Mouse (Mus musculus): ENCODE results near the gene Cnbd2.
"Not testable (repeated sequence)": the region's sequence is repeated elsewhere in the genome, so short reads cannot be mapped to it uniquely, and the experiment has no call there.

The Cnbd2 gene

GRCm38 (mm10) chr2:156393155-156393828 lies 81.2 kb downstream of the Cnbd2 start:
- no peak for DNase-seq

- no peak for DNase-seq
These were observed 82.2 kb downstream of the Cnbd2 start for GRCm38 (mm10) chr2:156394282-156394681.

GRCm38 (mm10) chr2:156396096-156396495 lies 84.0 kb downstream of the Cnbd2 start:
- no peak for DNase-seq

DNA sequence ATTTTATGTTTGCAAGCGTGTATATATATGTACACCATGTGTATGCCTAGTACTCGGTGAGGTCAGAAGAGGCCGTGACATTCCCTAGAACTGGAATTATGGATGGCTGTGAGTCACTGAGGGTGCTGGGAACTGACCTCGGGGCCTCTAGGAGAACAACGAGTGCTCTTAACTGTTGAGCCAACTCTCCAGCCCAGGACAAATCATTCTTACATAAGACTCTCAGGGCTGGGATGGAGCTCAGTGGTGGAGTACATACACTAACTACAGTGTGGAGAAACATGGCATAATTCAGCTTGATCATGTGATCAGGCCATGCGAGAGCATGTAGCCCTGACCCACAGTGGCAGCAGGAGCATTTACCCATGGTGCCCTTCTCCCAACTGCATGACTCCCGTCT lies 85.9 kb downstream of the Cnbd2 start:
- no peak for DNase-seq

GRCm38 (mm10) chr2:156399485-156399884 lies 87.4 kb downstream of the Cnbd2 start:
- DNase-seq = no peak

- DNase-seq = peak; percentile 71
These were observed 89.2 kb downstream of the Cnbd2 start for GRCm38 (mm10) chr2:156401331-156401730.

DNA sequence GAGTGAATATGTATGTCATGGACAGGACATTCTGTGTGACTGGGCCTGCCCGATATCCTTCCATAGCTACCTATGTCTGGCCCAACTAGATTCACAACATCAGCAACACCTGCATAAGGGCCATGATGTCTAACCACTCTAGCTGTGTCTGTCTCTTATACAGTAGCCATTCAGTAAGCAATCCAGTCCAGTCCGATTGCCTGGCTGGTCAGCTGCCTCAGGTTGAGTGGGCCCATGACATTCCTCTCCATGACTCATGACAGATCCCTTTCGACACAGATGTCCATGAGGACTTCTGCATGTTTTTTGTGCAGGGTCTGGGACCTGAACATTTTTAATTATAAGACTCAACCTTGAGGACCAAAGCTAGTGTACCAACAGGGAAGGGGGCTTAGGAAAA lies 89.9 kb downstream of the Cnbd2 start:
- no peak for DNase-seq

DNA sequence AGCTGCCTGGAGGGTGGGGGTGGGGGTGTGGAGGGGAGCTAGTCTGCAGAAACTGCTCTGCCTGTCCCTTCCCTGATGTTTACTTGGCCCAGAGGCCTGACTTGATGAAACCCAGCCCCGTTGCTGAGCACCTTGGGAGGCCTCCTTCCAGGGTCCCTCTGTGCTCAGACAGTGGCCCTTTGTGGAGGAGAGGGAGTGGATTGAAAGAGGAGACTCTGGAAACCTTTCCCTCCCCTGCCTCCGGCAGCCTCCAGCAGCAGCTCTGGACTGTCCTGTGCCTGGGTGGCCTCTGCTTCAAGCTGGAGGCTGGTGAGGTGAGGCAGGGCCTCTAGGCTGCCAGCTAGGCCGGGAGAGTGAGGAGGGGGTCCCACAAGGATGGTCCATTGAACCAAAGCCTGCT lies 94.9 kb downstream of the Cnbd2 start:
- no peak for DNase-seq

- DNase-seq = peak; percentile 72
These were observed 96.1 kb downstream of the Cnbd2 start for GRCm38 (mm10) chr2:156408168-156408567.

GRCm38 (mm10) chr2:156411348-156411747 lies 99.2 kb downstream of the Cnbd2 start:
- DNase-seq = not testable (repeated sequence)

DNA sequence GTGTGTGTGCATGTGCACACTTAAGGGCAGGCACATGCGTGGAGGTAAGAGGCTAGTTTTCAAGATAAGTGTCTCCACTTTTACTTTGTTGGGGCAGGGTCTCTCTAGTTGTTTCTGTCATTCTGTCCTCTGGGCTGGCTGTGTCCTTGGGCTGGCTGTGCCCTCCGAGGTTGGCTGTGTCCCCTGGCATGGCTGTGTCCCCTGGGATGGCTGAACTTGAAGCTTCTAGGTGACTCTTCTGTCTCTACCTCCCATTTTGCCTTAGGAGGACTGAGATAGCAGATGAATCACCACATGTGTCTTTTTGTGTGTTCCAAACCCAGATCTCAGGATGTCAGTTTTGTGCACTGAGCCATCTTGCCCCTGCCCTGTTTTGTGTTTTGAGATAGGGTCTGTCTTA lies 102.9 kb downstream of the Cnbd2 start:
- no peak for DNase-seq

DNA sequence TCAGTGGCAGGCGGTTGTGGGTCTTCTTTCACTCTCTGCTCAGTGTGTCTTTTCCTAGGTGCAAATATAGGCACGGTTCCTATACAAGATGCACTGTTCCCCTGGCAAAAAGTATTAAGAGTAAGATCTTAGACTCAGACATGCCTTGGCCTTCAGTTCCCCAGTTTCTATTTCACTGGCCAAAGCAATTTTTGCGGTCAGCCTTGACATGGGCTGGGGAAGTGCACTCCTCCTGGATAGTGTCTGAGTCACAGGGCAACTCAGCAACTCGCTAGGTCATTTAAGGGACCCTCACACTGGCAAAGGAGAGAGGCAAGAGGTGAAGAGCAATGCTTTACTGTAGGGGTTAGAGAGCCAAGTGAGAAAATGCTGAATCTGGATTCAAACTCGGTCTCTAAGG lies 103.6 kb downstream of the Cnbd2 start:
- no peak for DNase-seq

GRCm38 (mm10) chr2:156417194-156417593 lies 105.1 kb downstream of the Cnbd2 start:
- DNase-seq = no peak

DNA sequence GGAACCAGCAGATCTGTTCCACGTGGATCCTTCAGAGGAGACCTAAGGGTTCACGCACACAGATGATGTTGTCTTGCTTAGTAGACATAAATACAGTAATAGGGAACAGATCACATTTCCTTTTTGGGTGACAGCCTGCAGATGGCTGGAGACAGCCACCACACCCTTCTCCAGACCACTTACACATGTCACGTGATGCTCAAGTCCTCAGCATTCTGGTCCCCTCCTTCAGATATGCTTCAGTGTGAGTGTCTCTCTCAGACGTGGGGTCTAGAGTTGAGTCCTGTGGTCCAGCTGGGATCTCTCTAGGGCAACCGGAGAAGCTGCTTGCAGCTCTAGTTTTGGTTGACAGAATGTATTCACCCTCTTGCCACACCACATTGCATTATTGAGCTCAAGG lies 106.4 kb downstream of the Cnbd2 start:
- DNase-seq = no peak

DNA sequence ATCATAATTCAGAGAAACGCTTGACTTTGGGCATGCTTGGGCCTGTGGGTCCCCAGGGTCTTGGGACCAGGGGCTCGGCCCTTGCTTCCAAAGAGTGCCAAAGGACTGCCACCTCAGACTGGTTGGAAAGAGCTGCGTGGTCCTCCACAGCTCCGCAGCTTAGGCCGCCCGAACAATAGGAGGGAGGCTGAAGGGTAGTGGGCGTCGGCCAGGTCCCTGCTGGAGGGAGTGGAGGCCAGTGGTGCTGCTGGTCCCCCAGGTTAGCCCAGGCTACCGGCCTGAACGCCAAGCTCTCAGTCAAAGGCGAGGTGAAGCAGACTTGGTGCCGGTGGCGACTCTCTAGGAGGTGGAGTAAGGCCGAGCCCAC lies 108.2 kb downstream of the Cnbd2 start:
- no peak for DNase-seq

GRCm38 (mm10) chr2:156420694-156421380 lies 108.7 kb downstream of the Cnbd2 start, which contains the start of gene Epb41l1:
Gene Epb41l1 (plus strand): TSS chr2:156420909.
- DNase-seq = peak; percentile 27

DNA sequence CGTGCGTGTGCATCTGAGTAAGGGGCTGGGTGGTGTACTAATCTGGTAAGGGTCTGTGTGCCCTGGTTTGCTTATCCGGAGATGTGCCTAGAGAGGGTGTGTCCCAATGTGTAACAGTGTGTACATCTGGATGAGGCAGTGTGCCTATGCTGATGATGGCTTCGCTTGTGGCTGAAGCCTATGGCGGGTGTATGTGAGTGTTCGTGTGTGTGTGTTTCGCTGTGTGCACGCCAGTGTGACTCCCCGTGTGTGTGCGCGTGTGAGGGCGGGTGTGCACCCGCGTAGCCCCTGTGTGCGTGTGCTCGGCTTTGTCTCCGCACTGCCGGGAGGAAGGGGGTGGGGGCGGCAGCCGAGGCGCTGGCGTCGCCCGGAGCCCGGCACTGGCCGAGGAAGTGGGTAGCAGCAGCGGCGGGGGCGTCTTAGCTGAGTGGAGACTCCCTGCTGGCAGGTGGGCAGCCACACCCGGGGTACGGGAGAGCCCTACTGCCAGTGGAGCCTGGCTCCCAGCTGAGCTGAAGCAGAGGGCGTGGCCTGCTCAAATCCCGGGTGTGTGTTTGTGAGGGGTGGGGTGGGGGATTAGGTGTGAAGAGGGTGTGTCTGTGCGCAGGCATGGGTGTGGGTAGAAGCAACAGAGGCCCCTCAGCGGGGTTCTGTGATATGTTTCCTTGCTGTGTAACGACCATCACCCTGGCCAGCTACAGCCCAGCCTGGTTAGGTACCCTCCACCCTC lies 109.4 kb downstream of the Cnbd2 start:
- DNase-seq = peak; percentile 67

DNA sequence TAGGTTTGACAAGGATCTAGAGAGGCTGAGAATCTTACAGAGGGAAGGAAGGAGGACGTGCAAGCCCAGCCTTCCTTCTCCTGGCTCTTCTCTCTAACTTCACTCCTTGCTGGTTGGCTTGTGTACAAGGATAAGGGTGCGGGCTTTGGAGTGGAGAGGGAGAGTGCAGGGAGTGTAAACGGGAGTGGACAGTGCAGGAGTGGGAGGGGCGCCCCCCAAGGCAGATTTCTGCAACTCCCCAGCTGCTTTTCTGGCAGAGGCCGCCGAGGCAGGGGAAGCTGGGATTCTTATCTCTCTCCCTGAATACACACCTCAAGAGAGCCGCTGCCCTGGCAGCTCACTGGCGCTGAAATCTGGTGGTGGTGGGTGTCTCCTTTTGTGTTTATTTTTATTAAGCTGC lies 110.5 kb downstream of the Cnbd2 start:
- no peak for DNase-seq

DNA sequence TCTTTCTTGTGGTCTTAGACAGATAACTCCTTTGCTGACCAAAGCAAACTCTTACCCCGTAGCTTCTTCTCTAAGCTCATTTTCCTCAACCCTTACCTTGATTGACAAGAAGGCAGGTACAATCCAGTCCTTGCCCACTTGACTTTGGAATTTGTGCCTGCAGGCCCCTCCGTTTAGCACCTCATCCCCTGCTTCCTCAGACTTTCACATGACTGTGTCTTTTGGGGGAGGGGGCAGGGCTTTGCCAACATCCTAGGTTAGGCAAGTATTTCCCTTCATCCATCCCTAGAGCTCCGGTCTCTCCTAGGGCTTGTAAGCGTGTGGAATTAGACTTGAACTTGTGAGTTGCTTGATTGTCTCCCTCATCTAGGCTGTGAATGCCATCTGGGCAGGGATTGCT lies 111.6 kb downstream of the Cnbd2 start:
- no peak for DNase-seq

Measured in right cerebral cortex, adult 18-20 months (tissue).